Mouse (Mus musculus) spleen, postnatal 4 days (tissue): Measurements from ENCODE around the gene Rbbp8nl.
A peak's percentile ranks its signal among the peaks of the same experiment; 100 is the strongest.
"Not testable (repeated sequence)": the region's sequence is repeated elsewhere in the genome, so short reads cannot be mapped to it uniquely, and the experiment has no call there.

Experiments used
- DNase-seq, 2 experiments: peaks; one replicate each; pipeline ENCODE4 v3.0.0; 2022; ENCODE audit warnings: low spot score in 2 of 2

The Rbbp8nl gene

GRCm38 (mm10) chr2:180288966-180289365, 713 bp downstream of the Rbbp8nl start:
- no peak for DNase-seq

GRCm38 (mm10) chr2:180279321-180279720, 10.4 kb downstream of the Rbbp8nl start:
- no peak for DNase-seq

- DNase-seq = no peak
These were observed 11.8 kb downstream of the Rbbp8nl start for GRCm38 (mm10) chr2:180277773-180278320.

- DNase-seq = no peak
These were observed 12.8 kb downstream of the Rbbp8nl start for GRCm38 (mm10) chr2:180276851-180277259.

- no peak for DNase-seq
These were observed 13.3 kb downstream of the Rbbp8nl start for GRCm38 (mm10) chr2:180276385-180276784.

GRCm38 (mm10) chr2:180275836-180276235, 13.8 kb downstream of the Rbbp8nl start:
- DNase-seq = peak; percentile 73 to 89

- DNase-seq = no peak
These were observed 15.2 kb downstream of the Rbbp8nl start for GRCm38 (mm10) chr2:180274523-180274922.

- DNase-seq = peak; percentile 93 to 95
These were observed 16.1 kb downstream of the Rbbp8nl start, which contains the start of gene Cables2 for GRCm38 (mm10) chr2:180273394-180274244. Gene Cables2, minus strand, starts transcription at chr2:180273496.

GRCm38 (mm10) chr2:180272884-180273321, 16.8 kb downstream of the Rbbp8nl start:
- DNase-seq = no peak

- DNase-seq = no peak
These were observed 17.8 kb downstream of the Rbbp8nl start for GRCm38 (mm10) chr2:180271804-180272395.

- no peak for DNase-seq
These were observed 19.0 kb downstream of the Rbbp8nl start for GRCm38 (mm10) chr2:180270537-180271255.

- DNase-seq = no peak
These were observed 20.4 kb downstream of the Rbbp8nl start for GRCm38 (mm10) chr2:180269329-180269728.

GRCm38 (mm10) chr2:180267955-180268354, 21.7 kb downstream of the Rbbp8nl start:
- no peak for DNase-seq

GRCm38 (mm10) chr2:180262891-180263290, 26.8 kb downstream of the Rbbp8nl start:
- no peak for DNase-seq

- no peak for DNase-seq
These were observed 27.2 kb downstream of the Rbbp8nl start for GRCm38 (mm10) chr2:180262441-180262840.

GRCm38 (mm10) chr2:180261901-180262300, 27.8 kb downstream of the Rbbp8nl start:
- no peak for DNase-seq

GRCm38 (mm10) chr2:180260610-180261480, 28.8 kb downstream of the Rbbp8nl start:
- no peak for DNase-seq

- not testable (repeated sequence) for DNase-seq
These were observed 29.7 kb downstream of the Rbbp8nl start for GRCm38 (mm10) chr2:180259826-180260609.

- DNase-seq = not testable (repeated sequence)
These were observed 30.7 kb downstream of the Rbbp8nl start for GRCm38 (mm10) chr2:180258951-180259484.
